Mouse (Mus musculus): ENCODE data around the gene Apobec4. TPM values are rescaled to one million over a fixed set of nuclear protein-coding genes. Genes with fewer than 3 reads are reported as not detected.

Apobec4 gene
- not detected for polyA plus RNA-seq (2012; fragmentation: generic; extraction: Trizol)
- long read RNA-seq, experiment 1 = 0 reads
- long read RNA-seq, experiment 2 = 0 reads

DNA sequence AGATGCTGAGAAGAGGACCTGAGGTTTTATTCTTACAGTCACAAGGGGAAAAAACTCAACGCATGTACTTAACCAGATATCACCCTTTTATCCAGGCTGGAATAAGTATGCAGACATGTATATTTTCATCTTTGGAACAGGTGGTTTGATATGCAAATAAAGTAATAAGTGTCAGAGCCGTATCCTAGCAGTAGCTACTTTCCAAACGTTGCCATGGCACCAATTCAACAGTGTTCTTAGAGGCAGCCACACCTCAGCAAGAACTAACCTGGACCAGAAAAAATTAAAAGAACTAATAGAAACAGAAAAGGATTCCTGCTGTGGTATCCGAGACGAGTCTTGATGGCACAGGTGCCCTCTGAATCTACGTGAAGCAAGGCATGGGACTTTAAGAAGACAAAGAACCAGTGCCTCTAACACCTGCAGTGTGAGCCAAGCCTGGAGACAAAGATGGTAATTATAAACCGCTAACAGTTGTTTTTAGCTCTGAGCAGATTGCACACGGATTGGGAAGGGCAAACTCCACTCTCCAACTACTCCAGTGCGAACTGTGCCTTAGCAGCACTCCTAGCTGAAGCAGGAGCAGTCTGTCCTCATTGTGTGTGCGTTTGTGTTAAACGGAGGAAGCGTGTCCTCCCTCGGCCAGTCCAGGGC is at the start of gene Apobec4:
Gene Apobec4, plus strand, starts transcription at position 240 of the 654 bp plus-strand sequence.
- no peak within 1 kb of the TSS for H3ac ChIP-seq (ENCODE audit: control insufficient read depth, insufficient read length, low read depth)
- TF ChIP-seq FOSL1 (IDR thresholded peaks at IDR 0.05; ENCODE audit: insufficient read depth, low read length, poor library complexity, severe bottlenecking) = no peak
- no peak for TF ChIP-seq MYOG (IDR thresholded peaks at IDR 0.05; ENCODE audit: control insufficient read depth, extremely low read depth, insufficient read length)
- no peak for TF ChIP-seq USF1 (IDR thresholded peaks at IDR 0.05; ENCODE audit: low read depth)
- no peak for TF ChIP-seq CTCF (IDR thresholded peaks at IDR 0.05; ENCODE audit: control insufficient read depth, insufficient read depth, insufficient read length)
- TF ChIP-seq MAX (IDR thresholded peaks at IDR 0.05) = no peak
- TF ChIP-seq MYOD1 (IDR thresholded peaks at IDR 0.05; ENCODE audit: control insufficient read depth, insufficient read length, low read depth) = no peak
- no peak for TF ChIP-seq CEBPB (IDR thresholded peaks at IDR 0.05; ENCODE audit: low read depth)

DNA sequence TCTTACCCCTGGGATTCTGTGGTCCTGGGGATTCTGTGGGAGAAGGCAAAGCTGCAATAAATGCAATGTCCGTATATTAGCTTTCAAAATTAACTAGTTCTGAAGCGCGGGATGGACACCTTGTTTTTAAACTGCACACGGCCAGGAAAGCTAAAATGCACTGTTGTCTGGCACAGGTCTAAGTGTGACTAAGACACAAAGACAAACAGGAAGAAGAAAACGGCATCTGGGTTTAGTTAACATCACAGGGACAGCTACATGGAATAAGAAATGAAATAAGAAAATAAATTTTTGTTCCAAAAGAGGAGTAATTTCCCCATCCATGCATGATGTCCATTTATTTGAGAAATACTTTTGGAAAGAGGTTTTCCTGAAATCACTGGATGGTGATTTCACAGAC is 49.3 kb upstream of the Apobec4 start:
- no peaks in the 10 kb centered on the region for H3K27me3 ChIP-seq (ENCODE audit: control insufficient read depth, insufficient read depth, insufficient read length)
- no peaks in the 10 kb centered on the region for H3K36me3 ChIP-seq (ENCODE audit: control insufficient read depth, insufficient read depth)
- H3K79me3 ChIP-seq (ENCODE audit: low read depth) = no peaks in the 10 kb centered on the region
- no peak overlapping the region for H3K4me3 ChIP-seq (ENCODE audit: insufficient read depth, poor library complexity, severe bottlenecking)
- no peaks in the 10 kb centered on the region for H3K79me2 ChIP-seq (ENCODE audit: control insufficient read depth, insufficient read depth)
- H3ac ChIP-seq (ENCODE audit: control insufficient read depth, insufficient read length, low read depth) = no peak overlapping the region
- TF ChIP-seq MYOD1 (IDR thresholded peaks at IDR 0.05; ENCODE audit: control insufficient read depth, insufficient read length, low read depth) (no peak), CEBPB (IDR thresholded peaks at IDR 0.05; ENCODE audit: low read depth) (no peak), MAX (IDR thresholded peaks at IDR 0.05) (no peak), MYOG (IDR thresholded peaks at IDR 0.05; ENCODE audit: control insufficient read depth, extremely low read depth, insufficient read length) (no peak), USF1 (IDR thresholded peaks at IDR 0.05; ENCODE audit: low read depth) (no peak), FOSL1 (IDR thresholded peaks at IDR 0.05; ENCODE audit: insufficient read depth, low read length, poor library complexity, severe bottlenecking) (no peak), CTCF (IDR thresholded peaks at IDR 0.05; ENCODE audit: control insufficient read depth, insufficient read depth, insufficient read length) (no peak)

More for the DNA sequence above, at the start of gene Apobec4:
- Histone ChIP-seq H3K79me3 (ENCODE audit: low read depth) (no peaks in the 10 kb centered on the region), H3K4me3 (ENCODE audit: insufficient read depth, poor library complexity, severe bottlenecking) (no peak within 1 kb of the TSS), H3K36me3 (ENCODE audit: control insufficient read depth, insufficient read depth) (no peaks in the 10 kb centered on the region), H3K27me3 (ENCODE audit: control insufficient read depth, insufficient read depth, insufficient read length) (no peaks in the 10 kb centered on the region), H3K79me2 (ENCODE audit: control insufficient read depth, insufficient read depth) (no peaks in the 10 kb centered on the region)

DNA sequence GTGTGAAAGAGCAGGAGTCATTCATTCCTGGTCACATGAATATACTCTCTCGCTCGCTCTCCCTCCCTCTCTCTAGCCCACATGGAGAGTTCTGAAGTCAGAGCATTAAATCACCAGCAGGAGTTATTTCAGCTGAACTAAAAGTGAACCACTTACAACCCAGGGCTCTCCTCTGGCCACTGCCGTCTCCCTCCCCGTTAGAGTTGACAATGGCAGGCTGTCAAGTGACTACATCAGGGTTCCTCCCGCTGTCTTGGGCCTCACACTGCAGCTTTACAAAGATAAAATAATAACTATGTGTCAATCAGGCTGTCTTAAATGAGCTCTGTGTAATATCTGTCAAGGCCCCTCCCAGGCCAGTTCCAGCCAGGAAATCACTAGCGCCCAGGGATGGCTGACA is 47.4 kb upstream of the Apobec4 start:
- no peaks in the 10 kb centered on the region for H3K79me3 ChIP-seq (ENCODE audit: low read depth)
- no peaks in the 10 kb centered on the region for H3K36me3 ChIP-seq (ENCODE audit: control insufficient read depth, insufficient read depth)
- TF ChIP-seq MAX (IDR thresholded peaks at IDR 0.05) (no peak), MYOD1 (IDR thresholded peaks at IDR 0.05; ENCODE audit: control insufficient read depth, insufficient read length, low read depth) (no peak), USF1 (IDR thresholded peaks at IDR 0.05; ENCODE audit: low read depth) (no peak), CEBPB (IDR thresholded peaks at IDR 0.05; ENCODE audit: low read depth) (no peak), CTCF (IDR thresholded peaks at IDR 0.05; ENCODE audit: control insufficient read depth, insufficient read depth, insufficient read length) (no peak), FOSL1 (IDR thresholded peaks at IDR 0.05; ENCODE audit: insufficient read depth, low read length, poor library complexity, severe bottlenecking) (no peak), MYOG (IDR thresholded peaks at IDR 0.05; ENCODE audit: control insufficient read depth, extremely low read depth, insufficient read length) (no peak)
- H3K27me3 ChIP-seq (ENCODE audit: control insufficient read depth, insufficient read depth, insufficient read length) = no peaks in the 10 kb centered on the region
- no peak overlapping the region for H3K4me3 ChIP-seq (ENCODE audit: insufficient read depth, poor library complexity, severe bottlenecking)
- no peak overlapping the region for H3ac ChIP-seq (ENCODE audit: control insufficient read depth, insufficient read length, low read depth)
- no peaks in the 10 kb centered on the region for H3K79me2 ChIP-seq (ENCODE audit: control insufficient read depth, insufficient read depth)

DNA sequence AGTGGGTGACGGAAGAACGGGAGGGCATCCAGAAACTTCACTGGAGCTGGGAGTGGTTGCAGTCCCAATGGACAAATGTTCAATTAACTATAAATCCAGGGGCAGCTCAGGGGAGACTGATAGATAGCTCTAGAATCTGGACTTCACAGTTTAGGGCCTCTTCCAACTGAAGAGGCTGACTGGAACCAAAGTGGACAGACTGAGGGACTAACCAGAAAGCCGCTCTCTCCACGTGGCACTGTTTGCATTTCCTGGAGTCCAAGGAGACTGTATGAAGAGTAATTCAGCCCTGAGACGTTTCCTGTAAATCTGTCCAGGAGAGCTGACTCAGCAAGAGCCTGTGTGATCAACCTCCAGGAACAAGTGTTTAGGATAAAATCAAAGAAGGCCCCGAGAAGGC is 46.4 kb upstream of the Apobec4 start:
- Histone ChIP-seq H3K79me2 (ENCODE audit: control insufficient read depth, insufficient read depth) (no peaks in the 10 kb centered on the region), H3K4me3 (ENCODE audit: insufficient read depth, poor library complexity, severe bottlenecking) (no peak overlapping the region), H3K79me3 (ENCODE audit: low read depth) (no peaks in the 10 kb centered on the region), H3K36me3 (ENCODE audit: control insufficient read depth, insufficient read depth) (no peaks in the 10 kb centered on the region), H3ac (ENCODE audit: control insufficient read depth, insufficient read length, low read depth) (no peak overlapping the region), H3K27me3 (ENCODE audit: control insufficient read depth, insufficient read depth, insufficient read length) (no peaks in the 10 kb centered on the region)
- TF ChIP-seq MAX (IDR thresholded peaks at IDR 0.05) = no peak
- no peak for TF ChIP-seq CTCF (IDR thresholded peaks at IDR 0.05; ENCODE audit: control insufficient read depth, insufficient read depth, insufficient read length)
- no peak for TF ChIP-seq MYOG (IDR thresholded peaks at IDR 0.05; ENCODE audit: control insufficient read depth, extremely low read depth, insufficient read length)
- no peak for TF ChIP-seq USF1 (IDR thresholded peaks at IDR 0.05; ENCODE audit: low read depth)

DNA sequence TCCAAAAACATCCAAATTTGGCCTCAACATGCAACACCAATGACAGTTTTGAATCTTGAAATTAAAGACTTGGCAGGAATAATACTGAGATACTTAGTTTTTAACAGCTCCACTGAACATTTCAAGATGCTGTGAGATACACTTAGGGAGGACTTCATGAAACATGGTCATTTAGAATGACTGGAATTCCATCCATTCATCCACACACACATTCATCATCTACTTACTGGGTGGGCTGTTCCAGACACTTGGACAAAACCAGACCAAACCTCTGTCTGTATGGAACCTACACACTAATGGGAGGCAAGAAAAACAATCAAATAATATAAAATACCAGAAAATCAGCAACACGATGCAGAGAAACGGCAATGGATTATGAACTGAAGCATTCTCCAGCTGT is 42.8 kb upstream of the Apobec4 start:
- no peaks in the 10 kb centered on the region for H3K79me3 ChIP-seq (ENCODE audit: low read depth)
- H3K27me3 ChIP-seq (ENCODE audit: control insufficient read depth, insufficient read depth, insufficient read length) = no peaks in the 10 kb centered on the region
- H3K36me3 ChIP-seq (ENCODE audit: control insufficient read depth, insufficient read depth) = no peaks in the 10 kb centered on the region
- no peak overlapping the region for H3ac ChIP-seq (ENCODE audit: control insufficient read depth, insufficient read length, low read depth)
- H3K4me3 ChIP-seq (ENCODE audit: insufficient read depth, poor library complexity, severe bottlenecking) = no peak overlapping the region
- no peak for TF ChIP-seq CTCF (IDR thresholded peaks at IDR 0.05; ENCODE audit: control insufficient read depth, insufficient read depth, insufficient read length)
- TF ChIP-seq USF1 (IDR thresholded peaks at IDR 0.05; ENCODE audit: low read depth) = no peak
- no peak for TF ChIP-seq MAX (IDR thresholded peaks at IDR 0.05)
- no peak for TF ChIP-seq MYOD1 (IDR thresholded peaks at IDR 0.05; ENCODE audit: control insufficient read depth, insufficient read length, low read depth)
- TF ChIP-seq FOSL1 (IDR thresholded peaks at IDR 0.05; ENCODE audit: insufficient read depth, low read length, poor library complexity, severe bottlenecking) = no peak
- TF ChIP-seq MYOG (IDR thresholded peaks at IDR 0.05; ENCODE audit: control insufficient read depth, extremely low read depth, insufficient read length) = no peak
- TF ChIP-seq CEBPB (IDR thresholded peaks at IDR 0.05; ENCODE audit: low read depth) = no peak
- no peaks in the 10 kb centered on the region for H3K79me2 ChIP-seq (ENCODE audit: control insufficient read depth, insufficient read depth)

All from C2C12 (cell line).